ENCODE assay signal across 14 mouse cellular contexts in the genomic region with DNA sequence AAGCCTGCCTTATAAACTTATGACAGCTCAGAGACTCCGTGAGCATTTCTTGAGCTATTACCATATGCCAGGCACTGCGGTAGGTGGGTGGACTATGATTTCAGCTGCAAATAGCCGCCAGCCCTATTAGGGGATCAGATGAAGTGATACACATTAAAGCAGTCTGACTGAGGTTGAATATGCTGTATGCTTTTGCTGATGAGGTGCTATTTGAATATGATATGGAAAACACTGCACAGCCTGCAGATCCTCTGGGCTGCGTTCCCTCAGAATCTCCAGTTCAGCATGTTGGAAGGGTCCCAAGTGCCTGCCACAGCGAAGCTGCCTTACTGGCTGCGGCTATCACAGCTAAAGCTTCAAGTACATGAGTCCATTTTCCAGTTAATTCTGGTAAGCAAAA. TPM values are rescaled to one million over a fixed set of nuclear protein-coding genes. Genes with fewer than 3 reads are reported as not detected.
DNase-seq lines count a peak whose midpoint lies in the region; ATAC-seq and TF ChIP-seq lines count a peak whose summit lies in the region.
"Had no signal": no experiment of that assay in that cellular context is flagged by ENCODE, and none has a peak within 500 bp of the region (broad histone marks: within the 10 kb centered on the region; RNA-seq: fewer than 3 reads in every experiment).

No protein-coding gene starts in this region.

- TF ChIP-seq CTCF in stomach, postnatal 0 days (IDR thresholded peaks at IDR 0.05; ENCODE audit: low read depth): no peak
- TF ChIP-seq CTCF in midbrain, postnatal 0 days (IDR thresholded peaks at IDR 0.05): no peak

- H3K4me3 ChIP-seq in limb, embryonic 13.5 days: no peak overlapping the region
- H3K4me3 ChIP-seq in limb, embryonic 10.5 days: no peak overlapping the region
- H3K4me3 ChIP-seq in limb, embryonic 15.5 days: no peak overlapping the region
- H3K4me3 ChIP-seq in stomach, postnatal 0 days (ENCODE audit: low read depth, low read length): no peak overlapping the region
- no peak overlapping the region for H3K4me3 ChIP-seq in midbrain, postnatal 0 days (ENCODE audit: low read depth, low read length)
- H3K4me3 ChIP-seq: forebrain, embryonic 12.5 days; intestine, embryonic 15.5 days; limb, embryonic 12.5 days; midbrain, embryonic 13.5 days had no signal

- H3K9ac ChIP-seq in limb, embryonic 13.5 days: no peak overlapping the region
- H3K9ac ChIP-seq in limb, embryonic 15.5 days: no peak overlapping the region
- H3K9ac ChIP-seq in stomach, postnatal 0 days (ENCODE audit: low read length): no peak overlapping the region
- no peak overlapping the region for H3K9ac ChIP-seq in midbrain, postnatal 0 days (replicated peaks; ENCODE audit: low read length, poor library complexity, severe bottlenecking)
- H3K9ac ChIP-seq: forebrain, embryonic 12.5 days; intestine, embryonic 15.5 days; limb, embryonic 12.5 days; midbrain, embryonic 13.5 days had no signal

- no peak overlapping the region for H3K4me2 ChIP-seq in limb, embryonic 13.5 days (replicated peaks)
- no peak overlapping the region for H3K4me2 ChIP-seq in limb, embryonic 15.5 days
- no peak overlapping the region for H3K4me2 ChIP-seq in stomach, postnatal 0 days (replicated peaks; ENCODE audit: low read depth)
- H3K4me2 ChIP-seq in midbrain, postnatal 0 days (ENCODE audit: low read depth, low read length, poor library complexity, severe bottlenecking): no peak overlapping the region
- H3K4me2 ChIP-seq: forebrain, embryonic 12.5 days; intestine, embryonic 15.5 days; limb, embryonic 12.5 days; midbrain, embryonic 13.5 days had no signal

- no peaks in the 10 kb centered on the region for H3K9me3 ChIP-seq in limb, embryonic 13.5 days
- H3K9me3 ChIP-seq in limb, embryonic 10.5 days (replicated peaks): no peaks in the 10 kb centered on the region
- no peaks in the 10 kb centered on the region for H3K9me3 ChIP-seq in limb, embryonic 15.5 days
- H3K9me3 ChIP-seq in stomach, postnatal 0 days (ENCODE audit: control insufficient read depth, low read length): no peaks in the 10 kb centered on the region
- no peaks in the 10 kb centered on the region for H3K9me3 ChIP-seq in midbrain, postnatal 0 days (ENCODE audit: low read length)
- H3K9me3 ChIP-seq: forebrain, embryonic 12.5 days; intestine, embryonic 15.5 days; limb, embryonic 12.5 days; midbrain, embryonic 13.5 days had no signal

- no peaks in the 10 kb centered on the region for H3K36me3 ChIP-seq in limb, embryonic 13.5 days
- no peaks in the 10 kb centered on the region for H3K36me3 ChIP-seq in limb, embryonic 10.5 days
- no peaks in the 10 kb centered on the region for H3K36me3 ChIP-seq in limb, embryonic 15.5 days
- no peaks in the 10 kb centered on the region for H3K36me3 ChIP-seq in stomach, postnatal 0 days (ENCODE audit: control insufficient read depth, insufficient read depth, low read length)
- no peaks in the 10 kb centered on the region for H3K36me3 ChIP-seq in midbrain, postnatal 0 days (ENCODE audit: insufficient read depth, low read length)
- H3K36me3 ChIP-seq: forebrain, embryonic 12.5 days; intestine, embryonic 15.5 days; limb, embryonic 12.5 days; midbrain, embryonic 13.5 days had no signal

- 0 out of 2 replicates have a peak, but pooled peaks cover 3% of the 10 kb centered on the region for H3K4me1 ChIP-seq in limb, embryonic 13.5 days
- H3K4me1 ChIP-seq in limb, embryonic 10.5 days: no peaks in the 10 kb centered on the region
- H3K4me1 ChIP-seq in limb, embryonic 15.5 days: no peaks in the 10 kb centered on the region
- no peaks in the 10 kb centered on the region for H3K4me1 ChIP-seq in stomach, postnatal 0 days (replicated peaks; ENCODE audit: control insufficient read depth, insufficient read depth)
- H3K4me1 ChIP-seq in midbrain, postnatal 0 days (ENCODE audit: insufficient read depth, low read length): no peaks in the 10 kb centered on the region
- H3K4me1 ChIP-seq: forebrain, embryonic 12.5 days; intestine, embryonic 15.5 days; limb, embryonic 12.5 days; midbrain, embryonic 13.5 days had no signal

- TF ChIP-seq EP300 in stomach, postnatal 0 days (optimal IDR thresholded peaks at IDR 0.05): no peak

- peak; percentile 49; the same call in 1 of the 2 replicates for ATAC-seq in limb, embryonic 13.5 days (ENCODE audit: low FRiP score, low read depth)
- peak; percentile 75; the same call in 1 of the 2 replicates for ATAC-seq in limb, embryonic 15.5 days (ENCODE audit: insufficient number of reproducible peaks, low FRiP score, low TSS enrichment, low read depth)
- ATAC-seq in stomach, postnatal 0 days (ENCODE audit: low FRiP score, low TSS enrichment): no peak
- ATAC-seq in midbrain, postnatal 0 days (ENCODE audit: low FRiP score): no peak
- ATAC-seq: intestine, embryonic 15.5 days; midbrain, embryonic 13.5 days had no signal

- 72% methylated on average over 6 of the region's 6 CpGs for WGBS in limb, embryonic 13.5 days
- 89% methylated on average over 6 of the region's 6 CpGs for WGBS in limb, embryonic 10.5 days
- WGBS in limb, embryonic 15.5 days: 48% methylated on average over 6 of the region's 6 CpGs
- 59% methylated on average over 6 of the region's 6 CpGs for WGBS in stomach, postnatal 0 days
- 75% methylated on average over 6 of the region's 6 CpGs for WGBS in midbrain, postnatal 0 days

- peak; percentile 8 to 32 for DNase-seq in frontal cortex, postnatal 36 days (ENCODE audit: low spot score in 2 of 2)
- no peak for DNase-seq in frontal cortex, postnatal 25 days (ENCODE audit: low spot score in 2 of 2)
- no peak for DNase-seq in limb, embryonic 10.5 days (ENCODE audit: low spot score)
- peak; percentile 48 to 66 for DNase-seq in cerebellum, postnatal 25 days
- no peak for DNase-seq in stomach, postnatal 0 days (ENCODE audit: low spot score)
- no peak for DNase-seq in midbrain, postnatal 0 days (ENCODE audit: low spot score)
- DNase-seq: thymus, postnatal 14 days had no signal

- no peaks in the 10 kb centered on the region for H3K27me3 ChIP-seq in limb, embryonic 13.5 days
- no peaks in the 10 kb centered on the region for H3K27me3 ChIP-seq in limb, embryonic 10.5 days (ENCODE audit: low read depth, poor library complexity, severe bottlenecking)
- no peaks in the 10 kb centered on the region for H3K27me3 ChIP-seq in limb, embryonic 15.5 days
- H3K27me3 ChIP-seq in stomach, postnatal 0 days (ENCODE audit: control insufficient read depth, insufficient read depth, low read length): no peaks in the 10 kb centered on the region
- H3K27me3 ChIP-seq in midbrain, postnatal 0 days (ENCODE audit: insufficient read depth, low read length): no peaks in the 10 kb centered on the region
- H3K27me3 ChIP-seq: CH12.LX; forebrain, embryonic 12.5 days; intestine, embryonic 15.5 days; limb, embryonic 12.5 days; midbrain, embryonic 13.5 days had no signal

- no peak overlapping the region for H3K27ac ChIP-seq in limb, embryonic 13.5 days
- H3K27ac ChIP-seq in limb, embryonic 10.5 days: no peak overlapping the region
- no peak overlapping the region; the same call in 1 of the 2 replicates for H3K27ac ChIP-seq in limb, embryonic 15.5 days
- no peak overlapping the region for H3K27ac ChIP-seq in stomach, postnatal 0 days (replicated peaks)
- no peak overlapping the region for H3K27ac ChIP-seq in midbrain, postnatal 0 days (ENCODE audit: low read depth, low read length)
- H3K27ac ChIP-seq: forebrain, embryonic 12.5 days; intestine, embryonic 15.5 days; limb, embryonic 12.5 days; midbrain, embryonic 13.5 days had no signal

RNA-seq across cellular contexts. Expression of gene Slc9a6, which starts 57.7 kb away (rescaled TPM):
- polyA plus RNA-seq in limb, embryonic 13.5 days (2015; fragmentation: Nextera tagmentation; extraction: Ambion mirVana): 15.5 and 16.2 TPM in 2 replicates
- 7.5 and 10.6 TPM in 2 replicates for polyA plus RNA-seq in limb, embryonic 10.5 days (2016; fragmentation: Nextera tagmentation; extraction: Ambion mirVana)
- polyA plus RNA-seq in limb, embryonic 15.5 days (2015; fragmentation: Nextera tagmentation; extraction: Ambion mirVana): 12.3 and 16.7 TPM in 2 replicates
- polyA plus RNA-seq in stomach, postnatal 0 days (2015; fragmentation: Nextera tagmentation; extraction: Ambion mirVana): 16.1 and 17.4 TPM in 2 replicates
- total RNA-seq in midbrain, postnatal 0 days (2014; rRNA removed): 111 and 138 TPM in 2 replicates
- polyA plus RNA-seq in midbrain, postnatal 0 days (2015; fragmentation: Nextera tagmentation; extraction: Ambion mirVana): 67.7 and 70.1 TPM in 2 replicates

Comparison
In these comparisons a context has a peak if more than half of its experiments do, and no peak if none do; other contexts are left out.
1. DNase-seq: peak in frontal cortex, postnatal 36 days (2 of 2) and cerebellum, postnatal 25 days (2 of 2); none in frontal cortex, postnatal 25 days (0 of 2), limb, embryonic 10.5 days (single experiment), stomach, postnatal 0 days (single experiment) and midbrain, postnatal 0 days (single experiment).
2. ATAC-seq: peak in limb, embryonic 13.5 days (single experiment) and limb, embryonic 15.5 days (single experiment); none in stomach, postnatal 0 days (single experiment) and midbrain, postnatal 0 days (single experiment).